Mouse (Mus musculus): ENCODE results near the gene C1rl.
"Not testable (repeated sequence)": the region's sequence is repeated elsewhere in the genome, so short reads cannot be mapped to it uniquely, and the experiment has no call there.

C1rl gene

DNA sequence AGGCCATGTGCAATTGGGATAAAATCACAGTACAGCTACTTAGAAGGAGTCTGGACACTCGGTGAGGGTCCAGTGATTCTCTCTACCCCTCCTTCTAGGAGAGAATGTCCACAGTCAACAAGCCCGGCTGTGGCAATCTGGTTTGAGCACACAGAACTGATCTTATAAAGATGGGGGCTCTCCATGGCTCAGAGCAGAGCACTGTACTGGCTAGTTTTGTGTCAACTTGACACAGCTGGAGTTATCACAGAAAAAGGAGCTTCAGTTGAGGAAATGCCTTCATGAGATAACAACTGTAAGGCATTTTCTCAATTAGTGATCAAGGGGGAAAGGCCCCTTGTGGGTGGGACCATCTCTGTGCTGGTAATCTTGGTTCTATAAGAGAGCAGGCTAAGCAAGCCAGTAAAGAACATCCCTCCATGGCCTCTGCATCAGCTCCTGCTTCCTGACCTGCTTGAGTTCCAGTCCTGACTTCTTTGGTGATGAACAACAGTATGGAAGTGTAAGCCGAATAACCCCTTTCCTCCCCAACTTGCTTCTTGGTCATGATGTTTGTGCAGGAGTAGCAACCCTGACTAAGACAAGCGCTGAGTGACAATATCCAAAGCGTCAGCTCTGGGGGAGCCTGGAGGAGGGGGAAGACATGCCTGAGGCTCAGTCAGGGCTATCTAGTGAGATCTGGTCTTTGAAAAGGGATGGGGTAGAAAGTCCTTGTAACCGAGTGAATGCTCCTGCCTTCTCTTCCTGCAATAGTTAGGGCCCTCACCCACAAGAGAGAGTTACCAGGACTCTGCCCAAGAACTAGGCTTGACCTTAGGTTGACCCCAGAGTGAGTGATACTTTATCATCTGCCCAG, 20.9 kb upstream of the C1rl start:
- ATAC-seq (ENCODE audit: insufficient number of reproducible peaks, low FRiP score, low TSS enrichment) = not testable (repeated sequence)

DNA sequence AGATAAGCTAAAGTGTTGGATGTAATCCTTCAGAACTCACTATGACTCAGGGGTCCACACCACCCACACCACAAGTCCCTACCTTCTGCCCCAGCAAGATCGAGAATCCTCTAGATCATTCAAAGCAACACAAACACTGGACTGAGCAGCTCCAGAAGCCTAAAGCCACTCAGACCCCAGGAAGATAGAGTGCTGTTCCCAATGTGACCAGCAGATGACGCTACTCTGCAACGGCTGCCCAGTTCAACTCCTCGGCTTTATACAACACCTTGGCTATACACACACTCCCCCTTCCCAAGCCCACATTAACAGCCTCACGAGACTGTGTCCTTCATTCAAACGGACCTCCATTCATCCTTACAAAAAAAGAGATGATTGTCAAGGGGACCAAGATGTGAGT, 20.1 kb upstream of the C1rl start:
- no peak for ATAC-seq (ENCODE audit: insufficient number of reproducible peaks, low FRiP score, low TSS enrichment)

DNA sequence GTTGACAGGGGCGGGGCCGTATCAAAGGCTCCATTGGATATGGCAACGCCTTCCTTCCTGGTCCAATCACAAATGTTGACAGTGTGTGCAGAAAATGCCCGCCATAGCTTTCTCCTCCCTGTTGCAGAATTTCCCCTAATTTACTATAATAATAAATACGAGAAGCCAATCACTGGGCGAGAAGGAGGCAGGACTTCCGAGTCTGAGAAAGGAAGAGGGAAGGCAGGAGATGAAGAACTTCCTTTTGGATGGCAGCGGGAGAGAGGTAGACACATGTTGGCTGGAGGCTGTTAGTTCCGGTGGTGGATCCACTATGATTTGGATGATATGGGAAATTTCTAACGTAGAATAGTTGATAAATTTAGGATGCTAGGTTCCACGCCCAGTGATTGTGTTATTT, 18.3 kb upstream of the C1rl start:
- ATAC-seq (ENCODE audit: insufficient number of reproducible peaks, low FRiP score, low TSS enrichment) = no peak

DNA sequence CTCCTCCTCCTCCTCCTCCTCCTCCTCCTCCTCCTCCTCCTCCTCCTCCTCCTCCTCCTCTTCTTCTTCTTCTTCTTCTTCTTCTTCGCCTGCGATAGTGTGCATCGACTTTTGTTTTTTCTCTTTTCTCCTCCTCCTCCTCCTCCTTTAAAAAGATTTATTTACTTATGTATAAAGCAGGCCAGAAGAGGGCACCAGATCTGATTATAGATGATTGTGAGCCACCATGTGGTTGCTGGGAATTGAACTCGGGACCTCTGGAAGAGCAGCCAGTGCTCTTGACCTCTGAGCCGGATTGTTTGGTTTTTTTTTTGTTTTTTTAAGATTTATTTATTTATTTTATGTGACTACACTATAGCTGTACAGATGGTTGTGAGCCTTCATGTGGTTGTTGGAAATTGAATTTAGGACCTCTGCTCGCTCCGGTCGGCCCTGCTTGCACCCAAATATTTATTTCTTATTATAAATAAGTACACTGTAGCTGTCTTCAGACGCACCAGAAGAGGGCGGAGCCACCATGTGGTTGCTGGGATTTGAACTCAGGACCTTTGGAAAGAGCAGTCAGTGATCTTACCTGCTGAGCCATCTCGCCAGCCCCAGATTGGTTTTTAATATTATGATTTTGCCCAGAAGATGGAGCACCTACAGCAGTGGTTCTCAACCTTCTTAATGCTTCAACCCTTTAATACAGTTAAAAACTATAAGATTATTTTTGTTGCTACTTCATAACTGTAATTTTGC, 17.4 kb upstream of the C1rl start:
- ATAC-seq (ENCODE audit: insufficient number of reproducible peaks, low FRiP score, low TSS enrichment) = not testable (repeated sequence)

DNA sequence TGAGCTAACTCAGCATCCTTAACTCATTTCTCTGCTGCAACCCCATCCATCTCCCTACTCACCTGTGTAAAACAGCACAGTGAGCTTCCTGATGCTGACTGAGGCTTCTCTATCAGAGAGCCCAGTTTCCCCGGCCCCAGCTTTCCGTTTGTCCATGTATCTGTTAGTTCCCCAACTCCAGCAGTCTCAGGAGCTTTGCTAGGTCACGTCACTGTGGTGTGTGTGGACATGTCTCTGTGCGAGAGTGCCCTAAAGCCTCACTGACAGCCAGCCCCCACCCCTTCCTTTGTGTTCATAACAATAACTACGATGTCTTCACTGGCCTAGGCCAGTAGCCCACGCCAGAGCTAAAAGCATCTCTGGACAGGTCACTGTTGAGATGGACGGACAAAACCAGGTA, 16.7 kb upstream of the C1rl start:
- ATAC-seq (ENCODE audit: insufficient number of reproducible peaks, low FRiP score, low TSS enrichment) = no peak

DNA sequence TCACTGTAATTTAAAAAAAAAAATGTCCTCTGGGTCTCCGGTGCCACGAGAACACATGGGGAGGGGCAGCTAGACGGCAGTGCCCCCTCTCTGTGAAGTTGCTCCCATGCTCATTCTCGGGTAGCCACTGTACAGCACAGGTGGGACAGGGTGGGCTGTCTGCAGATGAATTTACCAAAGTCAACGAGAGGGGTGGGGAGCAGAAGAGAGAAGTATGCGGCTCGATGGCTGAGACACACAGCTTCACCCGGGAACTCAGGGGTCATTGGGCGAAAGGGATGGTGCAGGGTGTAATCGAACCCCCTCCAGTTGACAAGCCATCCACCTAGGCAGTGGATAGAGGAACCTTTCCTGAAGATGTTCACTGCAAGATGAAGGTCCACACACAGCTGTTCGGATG, 16.1 kb upstream of the C1rl start:
- ATAC-seq (ENCODE audit: insufficient number of reproducible peaks, low FRiP score, low TSS enrichment) = no peak

DNA sequence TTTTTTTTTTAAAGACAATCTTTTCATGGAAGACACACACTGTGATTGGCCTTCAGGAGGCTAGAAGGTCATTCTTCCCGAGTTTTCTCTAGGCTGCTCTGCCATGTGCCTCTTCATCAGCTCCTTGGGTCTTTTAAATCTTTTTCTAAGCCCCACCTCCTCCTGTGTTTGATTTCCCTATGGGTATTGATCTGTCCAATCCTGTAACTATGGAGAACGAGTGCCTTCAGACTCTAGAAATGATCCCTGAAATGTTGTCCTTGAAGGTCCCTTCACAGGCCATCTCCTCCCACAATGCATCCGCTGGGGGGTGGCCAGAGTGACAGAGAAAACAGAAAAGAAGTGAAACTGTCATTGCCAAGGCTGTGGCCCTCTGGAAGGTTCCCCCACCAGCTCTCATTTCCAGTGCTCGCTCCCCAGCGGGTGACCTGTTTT, 15.7 kb upstream of the C1rl start:
- no peak for ATAC-seq (ENCODE audit: insufficient number of reproducible peaks, low FRiP score, low TSS enrichment)

DNA sequence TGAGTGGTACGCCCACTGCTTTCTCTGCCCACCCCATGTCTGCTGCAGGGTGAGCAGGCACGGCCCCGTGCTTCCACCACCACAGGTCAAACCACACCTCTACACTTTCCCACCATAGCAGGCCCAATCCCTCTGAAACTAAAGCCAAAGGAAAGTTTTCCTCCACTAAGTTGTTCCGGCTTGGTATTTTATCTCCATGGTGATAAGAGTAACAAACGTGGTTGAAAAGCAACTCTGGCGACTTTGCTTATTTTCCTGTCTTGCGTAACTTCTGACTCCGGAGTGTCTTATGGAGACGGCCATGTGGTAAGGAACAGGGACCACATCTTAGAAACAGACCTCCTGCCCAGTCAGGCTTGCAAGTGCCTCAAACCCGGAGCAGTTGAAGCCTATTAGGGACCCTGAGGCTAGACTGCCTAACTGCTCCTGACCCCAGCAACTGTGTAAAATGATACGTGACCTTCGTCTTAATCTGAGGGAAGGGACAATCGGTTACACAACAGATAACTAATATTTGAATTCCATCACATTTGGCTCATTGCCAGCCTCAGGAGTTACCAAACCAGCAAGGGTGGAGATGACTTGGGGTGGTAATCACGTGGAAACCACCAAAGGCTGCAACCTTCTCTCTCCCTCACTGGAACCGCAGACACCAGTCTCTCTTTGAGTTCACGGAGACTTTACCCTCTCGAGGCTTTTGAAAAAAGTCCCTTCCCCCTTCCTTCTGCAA, 14.8 kb upstream of the C1rl start:
- no peak for ATAC-seq (ENCODE audit: insufficient number of reproducible peaks, low FRiP score, low TSS enrichment)

DNA sequence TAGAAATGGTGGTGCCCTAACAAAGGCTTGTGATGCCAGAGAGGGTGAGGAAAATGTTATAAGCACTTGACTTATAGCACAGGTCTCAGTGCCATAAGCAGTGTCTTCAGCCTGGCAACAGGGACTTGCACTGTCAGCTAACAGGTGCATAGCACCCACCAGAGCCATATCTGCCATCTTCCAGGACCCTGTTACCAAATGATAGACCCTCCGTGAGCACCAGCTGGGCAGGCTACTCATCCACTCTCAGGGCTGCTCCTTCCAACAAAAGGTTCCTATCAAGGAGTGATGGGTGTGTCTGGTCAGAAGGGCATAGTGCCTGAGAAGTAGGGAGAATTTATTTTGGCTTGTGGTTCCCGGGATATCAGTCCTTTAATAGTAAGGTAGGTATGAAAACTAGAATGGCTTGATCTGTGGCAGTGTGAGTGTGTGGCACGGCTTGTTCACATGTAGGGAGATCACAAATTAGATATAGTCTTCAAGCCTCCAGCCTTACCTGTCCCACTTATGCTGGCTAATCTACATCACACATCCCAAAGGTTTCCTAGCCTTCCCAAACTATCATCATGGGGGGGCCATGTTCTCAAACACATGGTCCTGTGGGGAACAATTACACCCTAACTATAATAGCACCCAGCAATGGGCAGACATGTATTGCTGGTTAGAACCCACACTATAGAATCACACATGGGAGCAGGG, 13.9 kb upstream of the C1rl start:
- ATAC-seq (ENCODE audit: insufficient number of reproducible peaks, low FRiP score, low TSS enrichment) = no peak

DNA sequence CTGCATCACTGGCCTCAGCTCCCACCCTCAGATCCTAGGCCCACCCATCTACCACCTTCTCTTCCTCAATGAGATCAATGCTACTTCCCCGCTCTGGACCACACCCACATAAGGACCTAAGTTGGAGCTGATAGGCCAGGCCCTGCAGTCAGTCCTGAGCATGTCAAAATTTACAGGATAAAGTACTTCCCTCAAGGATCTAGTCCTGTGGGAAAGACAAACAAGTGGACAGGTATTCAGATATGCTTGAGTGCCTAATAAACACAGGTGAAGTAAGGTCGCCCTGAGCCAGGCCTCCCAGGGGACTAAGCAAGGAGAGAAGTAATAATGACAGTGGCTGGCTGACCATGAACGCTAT, 13.4 kb upstream of the C1rl start:
- no peak for ATAC-seq (ENCODE audit: insufficient number of reproducible peaks, low FRiP score, low TSS enrichment)

DNA sequence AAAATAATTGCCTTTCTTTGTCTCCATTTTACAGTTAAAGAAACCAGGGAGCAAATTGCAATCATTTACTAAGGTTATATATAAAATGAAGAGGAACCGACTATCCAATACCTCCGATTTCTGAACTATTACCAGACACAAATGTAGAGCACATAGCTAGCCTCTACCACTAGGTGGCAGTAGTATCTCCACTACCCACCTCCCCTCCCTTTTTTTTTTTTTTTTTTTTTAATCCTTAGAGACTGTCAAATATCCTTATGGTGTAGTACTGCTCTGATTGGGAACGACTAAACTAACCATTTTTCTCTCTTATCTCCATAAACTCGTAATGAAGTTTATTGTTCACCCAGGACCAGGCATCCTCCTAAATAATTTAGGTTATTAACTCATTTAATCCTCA, 12.6 kb upstream of the C1rl start:
- no peak for ATAC-seq (ENCODE audit: insufficient number of reproducible peaks, low FRiP score, low TSS enrichment)

DNA sequence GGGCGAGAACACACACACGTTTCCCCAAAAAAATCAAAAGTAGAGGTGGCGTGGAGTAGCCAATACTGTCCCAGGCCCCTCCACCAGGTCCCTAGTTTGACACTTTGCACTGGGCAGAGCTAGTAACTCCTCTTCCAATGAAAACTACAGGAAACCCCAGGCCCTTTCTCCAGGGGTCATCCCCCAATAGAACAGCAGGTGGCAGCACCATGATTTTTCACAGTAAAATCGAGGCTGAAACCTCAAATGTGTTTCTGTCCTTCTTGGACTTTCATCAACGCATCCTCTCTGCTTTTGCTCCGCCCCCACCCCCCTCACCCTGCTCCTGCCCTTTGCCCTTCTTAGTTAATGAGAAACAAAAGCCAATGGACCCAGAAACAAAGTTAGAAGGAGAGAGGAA, 11.3 kb upstream of the C1rl start:
- ATAC-seq (ENCODE audit: insufficient number of reproducible peaks, low FRiP score, low TSS enrichment) = no peak

DNA sequence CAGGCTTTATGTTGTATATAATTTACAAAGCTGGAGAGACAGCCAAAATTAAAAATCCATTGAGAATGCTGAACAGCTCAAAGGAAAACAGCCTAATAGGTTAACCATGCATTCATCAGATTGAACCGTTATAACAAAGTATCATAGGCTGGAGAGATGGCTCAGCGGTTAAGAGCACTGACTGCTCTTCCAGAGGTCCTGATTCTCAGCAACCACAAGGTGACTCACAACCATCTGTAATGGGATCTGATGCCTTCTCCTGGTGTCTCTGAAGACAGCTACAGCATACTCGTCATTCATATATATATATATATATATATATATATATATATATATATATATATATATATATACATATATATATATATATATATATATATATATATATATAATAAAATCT, 9.1 kb upstream of the C1rl start:
- not testable (repeated sequence) for ATAC-seq (ENCODE audit: insufficient number of reproducible peaks, low FRiP score, low TSS enrichment)

DNA sequence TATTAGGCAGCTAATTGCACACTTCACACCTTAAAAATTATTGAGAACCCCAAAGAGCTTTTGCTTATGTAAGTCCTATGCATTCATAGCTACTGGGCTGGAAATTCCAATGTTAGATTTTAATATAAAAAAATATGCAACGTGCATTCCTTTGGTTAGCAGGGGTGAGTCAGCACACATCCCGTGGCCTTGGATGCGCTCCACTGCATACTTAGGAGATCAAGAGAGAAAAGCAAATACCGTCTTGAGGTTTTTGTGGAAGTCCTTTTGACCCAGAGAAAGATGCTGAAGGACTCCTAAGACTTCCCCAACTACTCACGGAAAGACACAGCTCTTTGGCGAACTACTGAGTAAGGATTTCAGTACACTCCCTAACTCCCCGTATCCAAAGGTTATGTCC, 8.1 kb upstream of the C1rl start:
- no peak for ATAC-seq (ENCODE audit: insufficient number of reproducible peaks, low FRiP score, low TSS enrichment)

DNA sequence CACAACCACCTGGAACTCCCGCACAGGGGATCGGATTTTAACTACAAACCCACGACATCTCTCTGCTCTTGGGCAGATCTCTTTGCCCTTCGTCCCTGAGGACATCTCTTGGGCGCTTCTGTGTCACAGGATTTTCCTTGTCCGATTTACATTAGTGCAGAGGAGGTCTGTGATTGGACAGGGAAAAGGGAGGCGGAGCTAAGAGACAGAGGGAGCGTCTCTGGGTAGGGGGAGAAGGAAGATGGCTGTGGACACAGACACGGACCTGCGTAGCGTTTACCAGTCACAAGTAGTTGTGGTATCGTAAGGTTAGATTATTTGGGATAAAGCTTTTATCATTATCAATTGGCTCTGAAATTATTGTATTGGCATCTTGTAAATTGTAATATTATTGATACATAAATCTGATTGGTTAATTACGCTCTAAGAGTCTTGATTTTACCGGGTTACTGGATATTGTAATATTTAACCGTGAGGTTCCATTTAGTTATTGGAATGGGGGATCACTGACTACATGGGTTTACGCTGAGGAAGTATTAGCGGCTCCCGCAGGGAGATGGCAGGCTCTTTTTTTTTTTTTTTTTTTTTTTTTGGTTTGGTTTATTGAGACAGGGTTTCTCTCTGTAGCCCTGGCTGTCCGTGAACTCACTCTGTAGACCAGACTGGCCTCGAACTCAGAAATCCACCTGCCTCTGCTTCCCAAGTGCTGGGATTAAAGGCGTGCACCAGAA, 7.3 kb upstream of the C1rl start:
- ATAC-seq (ENCODE audit: insufficient number of reproducible peaks, low FRiP score, low TSS enrichment) = no peak

DNA sequence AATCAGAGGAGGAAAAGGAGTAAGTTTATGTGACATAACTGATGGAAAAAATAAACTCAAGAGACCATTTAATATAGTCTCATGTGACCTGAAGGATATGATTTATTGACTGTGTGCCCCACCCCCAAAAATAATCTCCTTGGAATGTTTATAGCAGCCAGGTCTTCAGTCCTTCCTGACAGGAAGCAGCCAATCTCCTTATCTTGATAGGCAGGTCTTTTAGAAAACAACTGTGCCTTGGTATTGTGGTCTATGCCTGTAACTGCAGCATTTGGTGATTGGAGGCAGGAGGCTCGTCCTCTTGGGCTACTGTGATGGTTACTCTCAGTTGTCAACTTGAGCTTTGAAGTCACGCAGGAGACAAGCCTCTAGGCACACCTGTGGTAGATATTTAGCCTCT, 5.4 kb upstream of the C1rl start:
- ATAC-seq (ENCODE audit: insufficient number of reproducible peaks, low FRiP score, low TSS enrichment) = no peak

DNA sequence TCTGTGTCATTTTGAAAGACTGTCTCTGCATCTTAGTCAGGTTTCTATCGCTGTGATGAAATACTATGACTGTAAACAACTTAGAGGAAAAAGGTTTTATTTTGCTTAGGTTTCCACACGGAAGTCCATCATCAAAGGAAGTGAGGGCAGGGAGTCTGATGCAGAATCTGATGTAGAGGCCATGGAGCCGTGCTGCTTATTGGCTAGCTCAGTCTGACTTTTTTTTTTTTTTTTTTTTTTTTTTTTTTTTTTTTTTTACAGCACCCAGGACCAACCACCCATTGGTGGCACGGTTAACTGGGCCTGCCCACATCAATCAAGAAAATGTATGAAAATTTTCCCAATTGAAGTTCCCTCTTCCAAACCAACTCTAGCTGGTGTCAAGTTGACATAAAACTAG, 4.0 kb upstream of the C1rl start:
- ATAC-seq (ENCODE audit: insufficient number of reproducible peaks, low FRiP score, low TSS enrichment) = no peak

DNA sequence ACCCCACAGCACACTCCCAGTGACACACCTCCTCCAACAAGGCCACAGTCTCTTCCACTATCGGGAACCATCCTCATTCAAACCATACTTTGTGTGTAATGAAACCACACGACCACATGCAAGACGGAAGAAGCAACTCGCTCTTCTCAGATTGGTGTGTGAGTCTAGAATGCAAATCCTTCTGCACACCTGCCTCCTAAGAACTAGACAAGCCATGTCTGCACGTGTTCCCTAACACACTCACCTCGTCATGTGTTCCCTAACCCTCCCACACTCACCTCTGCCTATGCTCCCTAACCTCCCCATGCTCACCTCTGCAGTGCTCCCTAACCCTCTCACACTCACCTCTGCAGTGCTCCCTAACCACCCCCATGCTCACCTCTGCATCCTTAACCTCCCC, 1.5 kb upstream of the C1rl start:
- ATAC-seq (ENCODE audit: insufficient number of reproducible peaks, low FRiP score, low TSS enrichment) = no peak

DNA sequence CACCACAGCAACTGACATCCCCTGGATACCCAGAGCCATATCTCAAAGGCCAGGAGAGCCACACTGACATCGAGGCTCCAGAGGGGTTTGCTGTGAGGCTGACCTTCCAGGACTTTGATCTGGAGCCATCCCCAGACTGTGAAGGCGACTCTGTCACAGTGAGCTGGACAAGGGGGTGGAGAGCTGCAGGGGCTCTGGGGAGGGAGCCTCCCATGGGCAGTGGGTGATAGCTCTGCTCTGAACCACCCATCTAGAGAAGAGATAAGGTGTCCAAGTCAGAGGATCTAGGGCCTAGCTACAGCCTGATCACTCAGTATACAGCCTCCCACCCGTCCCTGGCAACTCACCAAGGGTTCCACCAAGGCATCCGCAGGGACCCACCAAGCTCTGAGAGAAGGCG, 973 bp downstream of the C1rl start:
- no peak for ATAC-seq (ENCODE audit: insufficient number of reproducible peaks, low FRiP score, low TSS enrichment)

DNA sequence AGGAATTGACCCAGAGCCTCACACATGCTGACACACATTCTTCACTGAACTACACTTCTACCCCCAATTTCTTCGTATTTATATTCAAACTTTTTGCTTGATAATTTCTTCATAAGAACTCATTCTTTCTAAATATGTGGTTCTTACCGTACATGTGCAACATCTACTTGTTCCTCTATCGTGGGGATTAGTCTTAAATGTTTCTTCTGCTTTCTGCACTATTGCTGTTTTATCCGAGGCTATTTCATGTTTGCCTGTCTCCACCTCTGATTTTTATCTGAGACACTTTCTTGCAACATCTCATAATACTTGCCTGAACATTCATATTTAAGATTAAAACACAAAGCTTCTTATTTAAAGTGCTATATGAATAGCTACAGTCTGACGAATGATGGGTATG, 3.1 kb downstream of the C1rl start:
- ATAC-seq (ENCODE audit: insufficient number of reproducible peaks, low FRiP score, low TSS enrichment) = no peak
